Mouse (Mus musculus) intestine, embryonic 15.5 days (tissue): ENCODE measurements at regions not wholly inside any gene's neighbourhood (a gene's known extent, or its start where the extent isn't known, plus 50 kb on each side); places are given as distances from the start of the nearest gene placed in this dataset.
"Not testable (repeated sequence)": the region's sequence is repeated elsewhere in the genome, so short reads cannot be mapped to it uniquely, and the experiment has no call there.

Experiments
- ATAC-seq: fragments of 200-750 bp; cut with Nextera tagmentation; 2 replicates; pipeline ENCODE4 v1.8.0; 2017; ENCODE audit warnings: moderate TSS enrichment, moderate library complexity
- H3K27ac ChIP-seq: fragments of 300-500 bp; sonication (generic); 2 replicates; pipeline ENCODE4 v1.5.1; 2015; ENCODE audit warnings: mild to moderate bottlenecking, inconsistent platforms
- H3K27me3 ChIP-seq: fragments of 300-500 bp; sonication (generic); replicated peaks from 2 replicates; pipeline ENCODE4 v1.6.1; 2015; ENCODE audit warnings: inconsistent platforms
- H3K36me3 ChIP-seq: fragments of 300-500 bp; sonication (generic); 2 replicates; pipeline ENCODE4 v1.6.1; 2015; ENCODE audit warnings: inconsistent platforms
- H3K4me1 ChIP-seq: fragments of 300-500 bp; sonication (generic); replicated peaks from 2 replicates; pipeline ENCODE4 v1.6.1; 2015; ENCODE audit warnings: inconsistent platforms
- H3K4me2 ChIP-seq: fragments of 300-500 bp; sonication (generic); replicated peaks from 2 replicates; pipeline ENCODE4 v1.6.1; 2015; ENCODE audit warnings: mild to moderate bottlenecking, inconsistent platforms
- H3K4me3 ChIP-seq: fragments of 300-500 bp; sonication (generic); replicated peaks from 2 replicates; pipeline ENCODE4 v1.5.1; 2015; ENCODE audit warnings: inconsistent platforms
- H3K9ac ChIP-seq: fragments of 300-500 bp; sonication (generic); 2 replicates; pipeline ENCODE4 v1.6.1; 2015; ENCODE audit warnings: inconsistent platforms
- H3K9me3 ChIP-seq: fragments of 300-500 bp; sonication (generic); 2 replicates; pipeline ENCODE4 v1.6.1; 2016; ENCODE audit warnings: inconsistent platforms
- WGBS: fragments of 180-500 bp; shearing (Covaris S2); methylation state at CpG from one replicate; pipeline ENCODE4 v1.1.7; 2015; 5-methylcytosine and 5-hydroxymethylcytosine counted together

GRCm38 (mm10) chr16:49447356-49447755, 251.7 kb upstream of the Ift57 start:
- H3K9me3 ChIP-seq, H3K4me3 ChIP-seq, H3K9ac ChIP-seq, ATAC-seq, H3K27ac ChIP-seq, H3K4me2 ChIP-seq, H3K4me1 ChIP-seq, H3K27me3 ChIP-seq, H3K36me3 ChIP-seq: not testable (repeated sequence)
- 94% methylated on average over 7 of the region's 9 CpGs for WGBS

- Histone ChIP-seq H3K27me3 (no peaks in the 10 kb centered on the region), H3K9ac (no peak overlapping the region), H3K27ac (no peak overlapping the region)
Measured at GRCm38 (mm10) chr16:49493881-49494280, 205.2 kb upstream of the Ift57 start.

GRCm38 (mm10) chr16:49497521-49498010, 201.5 kb upstream of the Ift57 start:
- Histone ChIP-seq H3K27ac (no peak overlapping the region), H3K4me3 (no peak overlapping the region), H3K27me3 (no peaks in the 10 kb centered on the region), H3K9ac (no peak overlapping the region), H3K36me3 (no peaks in the 10 kb centered on the region), H3K9me3 (no peaks in the 10 kb centered on the region), H3K4me1 (no peaks in the 10 kb centered on the region), H3K4me2 (no peak overlapping the region)
- 81% methylated on average over 3 of the region's 3 CpGs for WGBS
- ATAC-seq = no peak

More at GRCm38 (mm10) chr16:49493881-49494280, 205.2 kb upstream of the Ift57 start:
- ATAC-seq = no peak
- Histone ChIP-seq H3K4me3 (no peak overlapping the region), H3K9me3 (no peaks in the 10 kb centered on the region), H3K4me1 (no peaks in the 10 kb centered on the region), H3K36me3 (no peaks in the 10 kb centered on the region), H3K4me2 (no peak overlapping the region)
- WGBS = 87% methylated on average over 8 of the region's 8 CpGs

GRCm38 (mm10) chr16:49500818-49501217, 198.2 kb upstream of the Ift57 start:
- Histone ChIP-seq H3K27ac (no peak overlapping the region), H3K9ac (no peak overlapping the region), H3K36me3 (no peaks in the 10 kb centered on the region), H3K9me3 (no peaks in the 10 kb centered on the region), H3K4me1 (no peaks in the 10 kb centered on the region), H3K4me2 (no peak overlapping the region), H3K4me3 (no peak overlapping the region), H3K27me3 (no peaks in the 10 kb centered on the region)
- ATAC-seq = no peak
- WGBS = 28% methylated on average over 4 of the region's 4 CpGs

GRCm38 (mm10) chr16:49503897-49504413, 195.1 kb upstream of the Ift57 start:
- Histone ChIP-seq H3K4me3 (no peak overlapping the region), H3K27me3 (no peaks in the 10 kb centered on the region), H3K9me3 (no peaks in the 10 kb centered on the region), H3K4me2 (0 out of 2 replicates have a peak overlapping the region, but pooled peaks have one; percentile 14), H3K36me3 (no peaks in the 10 kb centered on the region), H3K4me1 (no peaks in the 10 kb centered on the region), H3K9ac (no peak overlapping the region), H3K27ac (no peak overlapping the region)
- 60% methylated on average over 14 of the region's 14 CpGs for WGBS
- no peak for ATAC-seq

- Histone ChIP-seq H3K36me3 (no peaks in the 10 kb centered on the region), H3K9ac (no peak overlapping the region), H3K4me1 (no peaks in the 10 kb centered on the region), H3K9me3 (no peaks in the 10 kb centered on the region), H3K27me3 (no peaks in the 10 kb centered on the region), H3K4me3 (no peak overlapping the region), H3K4me2 (no peak overlapping the region), H3K27ac (no peak overlapping the region)
- WGBS = 88% methylated on average over 6 of the region's 6 CpGs
- ATAC-seq = no peak
Measured at GRCm38 (mm10) chr16:49504669-49505068, 194.4 kb upstream of the Ift57 start.

GRCm38 (mm10) chr16:49505271-49505670, 193.8 kb upstream of the Ift57 start:
- no peaks in the 10 kb centered on the region for H3K27me3 ChIP-seq
- H3K9me3 ChIP-seq = no peaks in the 10 kb centered on the region
- H3K4me2 ChIP-seq = no peak overlapping the region
- 74% methylated on average over 9 of the region's 9 CpGs for WGBS
- no peak for ATAC-seq
- no peaks in the 10 kb centered on the region for H3K4me1 ChIP-seq
- H3K9ac ChIP-seq = no peak overlapping the region
- H3K27ac ChIP-seq = no peak overlapping the region
- no peaks in the 10 kb centered on the region for H3K36me3 ChIP-seq
- H3K4me3 ChIP-seq = no peak overlapping the region

- WGBS = 93% methylated on average over 3 of the region's 3 CpGs
- H3K36me3 ChIP-seq = no peaks in the 10 kb centered on the region
- H3K4me2 ChIP-seq = no peak overlapping the region
- no peak overlapping the region for H3K9ac ChIP-seq
- no peak for ATAC-seq
- no peak overlapping the region for H3K27ac ChIP-seq
- no peaks in the 10 kb centered on the region for H3K9me3 ChIP-seq
- H3K27me3 ChIP-seq = no peaks in the 10 kb centered on the region
- H3K4me1 ChIP-seq = no peaks in the 10 kb centered on the region
- H3K4me3 ChIP-seq = no peak overlapping the region
Measured at GRCm38 (mm10) chr16:49518844-49519243, 180.2 kb upstream of the Ift57 start.

GRCm38 (mm10) chr16:49520411-49520810, 178.6 kb upstream of the Ift57 start:
- Histone ChIP-seq H3K36me3 (no peaks in the 10 kb centered on the region), H3K4me2 (no peak overlapping the region), H3K9ac (no peak overlapping the region), H3K27ac (no peak overlapping the region), H3K4me3 (no peak overlapping the region), H3K27me3 (no peaks in the 10 kb centered on the region), H3K4me1 (no peaks in the 10 kb centered on the region), H3K9me3 (no peaks in the 10 kb centered on the region)
- ATAC-seq = no peak
- 76% methylated on average over 3 of the region's 3 CpGs for WGBS

GRCm38 (mm10) chr16:49521685-49522084, 177.3 kb upstream of the Ift57 start:
- Histone ChIP-seq H3K9ac (no peak overlapping the region), H3K4me2 (no peak overlapping the region), H3K36me3 (no peaks in the 10 kb centered on the region), H3K27me3 (no peaks in the 10 kb centered on the region), H3K9me3 (no peaks in the 10 kb centered on the region), H3K4me3 (no peak overlapping the region), H3K4me1 (no peaks in the 10 kb centered on the region), H3K27ac (no peak overlapping the region)
- WGBS = 72% methylated on average over 2 of the region's 2 CpGs
- no peak for ATAC-seq

- no peak for ATAC-seq
- no peaks in the 10 kb centered on the region for H3K4me1 ChIP-seq
- 65% methylated on average over 5 of the region's 5 CpGs for WGBS
Measured at GRCm38 (mm10) chr16:49522576-49522975, 176.5 kb upstream of the Ift57 start.

GRCm38 (mm10) chr16:49528618-49529017, 170.4 kb upstream of the Ift57 start:
- WGBS = 84% methylated on average over 2 of the region's 2 CpGs
- H3K4me2 ChIP-seq, H3K9ac ChIP-seq, H3K27me3 ChIP-seq, H3K9me3 ChIP-seq, H3K4me1 ChIP-seq, H3K27ac ChIP-seq, ATAC-seq, H3K4me3 ChIP-seq, H3K36me3 ChIP-seq: not testable (repeated sequence)

More at GRCm38 (mm10) chr16:49522576-49522975, 176.5 kb upstream of the Ift57 start:
- H3K9me3 ChIP-seq = no peaks in the 10 kb centered on the region
- H3K4me2 ChIP-seq = no peak overlapping the region
- H3K36me3 ChIP-seq = no peaks in the 10 kb centered on the region
- no peaks in the 10 kb centered on the region for H3K27me3 ChIP-seq
- H3K27ac ChIP-seq = no peak overlapping the region
- H3K4me3 ChIP-seq = no peak overlapping the region
- no peak overlapping the region for H3K9ac ChIP-seq

- Histone ChIP-seq H3K4me3 (no peak overlapping the region), H3K27ac (no peak overlapping the region), H3K4me1 (0 out of 2 replicates have a peak, but pooled peaks cover 3% of the 10 kb centered on the region), H3K27me3 (no peaks in the 10 kb centered on the region), H3K36me3 (no peaks in the 10 kb centered on the region), H3K9ac (no peak overlapping the region), H3K4me2 (no peak overlapping the region), H3K9me3 (no peaks in the 10 kb centered on the region)
- WGBS = 72% methylated on average over 2 of the region's 2 CpGs
- ATAC-seq = no peak
Measured at GRCm38 (mm10) chr16:49529060-49529459, 170.0 kb upstream of the Ift57 start.
